Mouse (Mus musculus) heart, adult 2 months (tissue): Measurements from ENCODE around the gene Soga1. TPM values are rescaled to one million over a fixed set of nuclear protein-coding genes. Genes with fewer than 3 reads are reported as not detected.

ENCODE experiments used
- DNase-seq, 2 experiments: peaks; one replicate each; pipeline ENCODE4 v3.0.0; 2021
- H3K27ac ChIP-seq: fragments of 200-600 bp; 2 replicates; pipeline ENCODE4 v1.8.1; 2022
- H3K27me3 ChIP-seq: fragments of 200-500 bp; 2 replicates; pipeline ENCODE4 v1.6.1; 2012; ENCODE audit warnings: mild to moderate bottlenecking, low read length, inconsistent platforms, mixed read lengths; ENCODE audit not compliant: control insufficient read depth, insufficient read depth
- H3K36me3 ChIP-seq: fragments of 200-500 bp; 2 replicates; pipeline ENCODE4 v1.6.1; 2012; ENCODE audit warnings: low read length, inconsistent platforms; ENCODE audit not compliant: control insufficient read depth, insufficient read depth
- H3K4me1 ChIP-seq: fragments of 200-500 bp; 2 replicates; pipeline ENCODE4 v1.6.1; 2011; ENCODE audit warnings: low read length; ENCODE audit not compliant: control insufficient read depth, insufficient read depth
- H3K4me3 ChIP-seq: fragments of 200-600 bp; 2 replicates; pipeline ENCODE4 v1.8.1; 2022
- H3K79me2 ChIP-seq: fragments of 200-500 bp; replicated peaks from 2 replicates; pipeline ENCODE4 v1.6.1; 2012; ENCODE audit warnings: mild to moderate bottlenecking, inconsistent platforms, low read length, moderate library complexity, mixed read lengths; ENCODE audit not compliant: control insufficient read depth, insufficient read depth
- H3K9ac ChIP-seq: fragments of 200-500 bp; 2 replicates; pipeline ENCODE4 v1.6.1; 2012; ENCODE audit warnings: low read depth, mild to moderate bottlenecking, control low read depth, inconsistent platforms, low read length, mixed read lengths
- CTCF ChIP-seq: fragments of 200-600 bp; IDR thresholded peaks from 2 replicates; pipeline ENCODE4 v1.8.1; 2022; ENCODE audit warnings: antibody characterized with exemption, mild to moderate bottlenecking, moderate library complexity
- EP300 ChIP-seq: fragments of 200-500 bp; IDR thresholded peaks from 2 replicates; pipeline ENCODE4 v1.6.1; 2011; ENCODE audit warnings: low read depth, low read length, control low read depth; ENCODE audit not compliant: insufficient read depth
- POLR2A ChIP-seq: fragments of 200-500 bp; IDR thresholded peaks from 2 replicates; pipeline ENCODE4 v1.6.1; 2011; ENCODE audit warnings: mild to moderate bottlenecking, low read depth, low read length, control low read depth; ENCODE audit not compliant: insufficient read depth
- WGBS: fragments of 180-500 bp; shearing (Covaris S2); methylation state at CpG from one replicate; pipeline ENCODE4 v1.1.7; 2018; 5-methylcytosine and 5-hydroxymethylcytosine counted together
- intact Hi-C: fragments of 180-260 bp; cut with DNase I; formaldehyde crosslinking; loops from one replicate; pipeline ENCODE4 v1.15.1; 2025
- polyA plus RNA-seq: library from polyadenylated mRNA; depleted of rRNA; stranded (reverse); fragments of >200 nt; gene quantifications from 2 replicates; pipeline ENCODE4 v1.2.3, GENCODE M21; 2012
- total RNA-seq, 2 experiments: library from RNA; stranded (reverse); gene quantifications; 2 replicates each; pipeline ENCODE4 v1.2.3; 2021

The Soga1 gene
- total and polyA plus RNA-seq, 3 experiments: 4.8 to 11.7 (median 10.0) TPM

- H3K4me1 ChIP-seq: no peaks in the 10 kb centered on the region; the same call in 1 of the 2 replicates
- intact Hi-C loops: no loop called here
- WGBS: 90% methylated on average over 8 of the region's 8 CpGs
- H3K79me2 ChIP-seq: no peaks in the 10 kb centered on the region
- no peaks in the 10 kb centered on the region for H3K36me3 ChIP-seq
- H3K27ac ChIP-seq: no peak within 1 kb of the TSS
- no peak within 1 kb of the TSS for H3K9ac ChIP-seq
- no peak for DNase-seq
- H3K27me3 ChIP-seq: no peaks in the 10 kb centered on the region
- TF ChIP-seq EP300 (no peak), CTCF (no peak), POLR2A (no peak)
- no peak within 1 kb of the TSS for H3K4me3 ChIP-seq
These were observed 7.7 kb upstream of the Soga1 start, which contains the start of gene Tldc2 for GRCm38 (mm10) chr2:157086796-157087195. Tldc2 (plus strand) TSS chr2:157087055.

GRCm38 (mm10) chr2:157084831-157085585 lies 6.0 kb upstream of the Soga1 start:
- Histone ChIP-seq H3K9ac (no peak overlapping the region), H3K4me3 (no peak overlapping the region), H3K27me3 (no peaks in the 10 kb centered on the region), H3K36me3 (no peaks in the 10 kb centered on the region), H3K4me1 (no peaks in the 10 kb centered on the region; the same call in 1 of the 2 replicates), H3K79me2 (no peaks in the 10 kb centered on the region), H3K27ac (no peak overlapping the region)
- 81% methylated on average over 7 of the region's 7 CpGs for WGBS
- intact Hi-C loops: no loop called here
- TF ChIP-seq CTCF (no peak), POLR2A (no peak), EP300 (no peak)
- DNase-seq: no peak

- TF ChIP-seq POLR2A: no peak
- no peak for TF ChIP-seq CTCF
- no peak for TF ChIP-seq EP300
- Histone ChIP-seq H3K27ac (peak overlapping the region; percentile 47), H3K4me1 (peaks cover 4% of the 10 kb centered on the region), H3K27me3 (no peaks in the 10 kb centered on the region), H3K79me2 (no peaks in the 10 kb centered on the region), H3K36me3 (no peaks in the 10 kb centered on the region), H3K4me3 (no peak overlapping the region), H3K9ac (no peak overlapping the region)
- WGBS: 23% methylated on average over 7 of the region's 7 CpGs
- intact Hi-C loops: no loop called here
- no peak for DNase-seq
These were observed 2.9 kb upstream of the Soga1 start for GRCm38 (mm10) chr2:157081960-157082359.

GRCm38 (mm10) chr2:157081331-157081730 lies 2.3 kb upstream of the Soga1 start:
- H3K36me3 ChIP-seq: peaks cover 2% of the 10 kb centered on the region; the same call in 1 of the 2 replicates
- H3K79me2 ChIP-seq: no peaks in the 10 kb centered on the region
- no peak overlapping the region for H3K9ac ChIP-seq
- H3K4me1 ChIP-seq: peaks cover 7% of the 10 kb centered on the region
- peak overlapping the region; percentile 47 for H3K27ac ChIP-seq
- H3K27me3 ChIP-seq: no peaks in the 10 kb centered on the region
- H3K4me3 ChIP-seq: no peak overlapping the region
- 84% methylated on average over 8 of the region's 8 CpGs for WGBS
- TF ChIP-seq POLR2A (no peak), CTCF (no peak), EP300 (no peak)
- DNase-seq: no peak
- intact Hi-C loops: no loop called here

- TF ChIP-seq CTCF (no peak), EP300 (no peak), POLR2A (no peak)
- H3K36me3 ChIP-seq: peaks cover 3% of the 10 kb centered on the region; the same call in 1 of the 2 replicates
- no peak for DNase-seq
- peak overlapping the region; percentile 76 for H3K27ac ChIP-seq
- 25% methylated on average over 16 of the region's 16 CpGs for WGBS
- peak overlapping the region; percentile 45 for H3K9ac ChIP-seq
- H3K4me3 ChIP-seq: peak overlapping the region; percentile 66
- H3K79me2 ChIP-seq: no peaks in the 10 kb centered on the region
- H3K27me3 ChIP-seq: no peaks in the 10 kb centered on the region
- peaks cover 17% of the 10 kb centered on the region for H3K4me1 ChIP-seq
- intact Hi-C loops: loop anchor here (1.0 to 5.0 kb wide), 4 partner anchors 25 to 357 kb away; no protein-coding TSS in a partner anchor
These were observed 687 bp upstream of the Soga1 start for GRCm38 (mm10) chr2:157079701-157080180.
